Mouse (Mus musculus) heart, embryonic 11.5 days (tissue): ENCODE data around the gene Cgrrf1. TPM values are rescaled to one million over a fixed set of nuclear protein-coding genes. Genes with fewer than 3 reads are reported as not detected.
A peak's percentile ranks its signal among the peaks of the same experiment; 100 is the strongest.

ENCODE experiments used
- ATAC-seq: fragments of 200-750 bp; cut with Nextera tagmentation; replicated peaks from 2 replicates; pipeline ENCODE4 v1.8.0; 2017; ENCODE audit warnings: moderate library complexity; ENCODE audit not compliant: insufficient number of reproducible peaks, low FRiP score, low TSS enrichment
- H3K27ac ChIP-seq: fragments of 300-500 bp; sonication (generic); 2 replicates; pipeline ENCODE4 v1.5.1; 2014; ENCODE audit warnings: mild to moderate bottlenecking, low read depth, low read length
- H3K27me3 ChIP-seq: fragments of 300-500 bp; sonication (generic); 2 replicates; pipeline ENCODE4 v1.6.1; 2014; ENCODE audit warnings: mild to moderate bottlenecking, low read length, mixed read lengths; ENCODE audit not compliant: control insufficient read depth, insufficient read depth
- H3K36me3 ChIP-seq: fragments of 300-500 bp; sonication (generic); 2 replicates; pipeline ENCODE4 v1.6.1; 2014; ENCODE audit warnings: mild to moderate bottlenecking, low read length, moderate library complexity, mixed read lengths; ENCODE audit not compliant: control insufficient read depth, insufficient read depth
- H3K4me1 ChIP-seq: fragments of 300-500 bp; sonication (generic); 2 replicates; pipeline ENCODE4 v1.6.1; 2014; ENCODE audit warnings: low read length; ENCODE audit not compliant: control insufficient read depth, insufficient read depth
- H3K4me2 ChIP-seq: fragments of 300-500 bp; sonication (generic); 2 replicates; pipeline ENCODE4 v1.6.1; 2014; ENCODE audit warnings: mild to moderate bottlenecking, moderate library complexity
- H3K4me3 ChIP-seq: fragments of 300-500 bp; sonication (generic); 2 replicates; pipeline ENCODE4 v1.5.1; 2014; ENCODE audit warnings: low read depth, low read length
- H3K9ac ChIP-seq: fragments of 300-500 bp; sonication (generic); 2 replicates; pipeline ENCODE4 v1.6.1; 2014; ENCODE audit warnings: mild to moderate bottlenecking, low read depth, low read length, moderate library complexity
- H3K9me3 ChIP-seq: fragments of 300-500 bp; sonication (generic); replicated peaks from 2 replicates; pipeline ENCODE4 v1.6.1; 2016; ENCODE audit warnings: low read length; ENCODE audit not compliant: control insufficient read depth
- WGBS: fragments of 180-500 bp; shearing (Covaris S2); extraction: QIAGEN DNeasy Blood & Tissue Kit; methylation state at CpG from one replicate; pipeline ENCODE4 v1.1.7; 2014; ENCODE audit not compliant: insufficient replicate concordance; 5-methylcytosine and 5-hydroxymethylcytosine counted together
- polyA plus RNA-seq: library from polyadenylated mRNA; unstranded; fragments of >200 nt; fragmentation: Nextera tagmentation; extraction: Ambion mirVana; gene quantifications from 2 replicates; pipeline ENCODE4 v1.2.1, GENCODE M21; 2014

Gene Cgrrf1
- 26.9 and 29.0 TPM in 2 replicates for polyA plus RNA-seq

DNA sequence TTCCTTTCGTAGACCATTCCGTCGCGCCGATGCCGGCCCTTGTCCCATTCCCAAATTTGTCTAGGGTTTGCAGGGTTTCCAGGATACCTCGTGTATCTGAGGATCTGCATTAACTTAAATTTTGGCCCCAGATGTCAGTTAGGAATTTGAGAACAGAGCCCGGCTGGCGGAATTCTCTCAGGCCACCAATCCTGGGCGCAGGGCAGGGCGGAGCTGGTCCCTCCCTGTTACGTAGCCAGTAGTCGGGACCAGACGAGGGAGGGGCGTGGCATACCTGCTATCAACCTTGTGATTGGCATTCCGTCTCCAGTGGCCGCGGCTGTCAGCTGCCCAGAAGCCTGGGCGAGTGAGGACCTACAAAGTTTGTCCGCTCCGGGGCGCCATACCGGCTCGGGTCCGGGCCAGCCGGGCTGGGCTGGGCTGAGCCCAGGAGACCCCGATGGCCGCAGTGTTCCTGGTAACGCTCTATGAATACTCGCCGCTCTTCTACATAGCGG is at the start of gene Cgrrf1:
Cgrrf1 (plus strand) TSS at position 289 of the 497 bp plus-strand sequence.
- Histone ChIP-seq H3K9ac (peak within 1 kb of the TSS; percentile 87), H3K9me3 (no peaks in the 10 kb centered on the region), H3K36me3 (no peaks in the 10 kb centered on the region), H3K4me2 (peak within 1 kb of the TSS; percentile 77), H3K27ac (peak within 1 kb of the TSS; percentile 70), H3K4me1 (no peaks in the 10 kb centered on the region), H3K4me3 (peak within 1 kb of the TSS; percentile 93), H3K27me3 (no peaks in the 10 kb centered on the region)
- WGBS: under 1% methylated on average over 32 of the region's 32 CpGs
- ATAC-seq: peak; percentile 100

DNA sequence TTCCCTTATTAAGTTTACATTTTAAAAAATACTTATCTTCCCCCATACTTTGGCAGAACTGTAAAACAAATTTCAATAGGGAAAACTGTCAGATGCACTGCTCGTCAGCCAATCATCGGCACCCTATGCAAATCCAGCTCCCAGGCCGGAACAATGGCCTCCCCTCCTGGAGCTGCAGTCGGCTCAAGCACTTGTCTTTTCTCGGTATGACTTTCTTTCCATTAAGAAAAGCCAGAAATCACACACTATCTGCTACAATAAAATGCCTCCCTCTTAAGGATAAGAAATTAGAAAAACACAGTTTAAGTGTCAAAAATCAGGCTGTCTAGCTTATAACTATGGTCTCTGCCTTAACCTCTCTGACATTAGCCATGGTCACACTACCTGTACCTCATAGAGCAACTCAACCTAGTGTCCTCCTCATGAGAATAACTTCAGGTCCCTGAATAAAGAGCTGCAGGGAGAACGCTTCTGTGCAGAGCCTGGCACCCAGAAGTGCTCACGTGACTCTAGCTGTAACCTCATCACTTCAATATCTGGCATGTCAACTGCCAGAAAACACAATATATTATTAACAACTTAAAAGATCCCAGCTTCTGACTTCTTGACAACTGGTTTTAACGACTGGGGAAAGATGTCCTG is 49.6 kb upstream of the Cgrrf1 start:
- 83% methylated on average over 8 of the region's 8 CpGs for WGBS
- Histone ChIP-seq H3K4me3 (no peak overlapping the region), H3K4me1 (peaks cover 9% of the 10 kb centered on the region), H3K27ac (no peak overlapping the region), H3K9ac (no peak overlapping the region), H3K4me2 (no peak overlapping the region), H3K27me3 (no peaks in the 10 kb centered on the region), H3K36me3 (peaks cover 28% of the 10 kb centered on the region), H3K9me3 (peaks cover 4% of the 10 kb centered on the region; the same call in 1 of the 2 replicates)
- ATAC-seq: no peak

GRCm38 (mm10) chr14:46783327-46783926 is 48.5 kb upstream of the Cgrrf1 start:
- Histone ChIP-seq H3K27ac (no peak overlapping the region), H3K27me3 (no peaks in the 10 kb centered on the region), H3K4me3 (no peak overlapping the region), H3K4me2 (no peak overlapping the region), H3K9me3 (peaks cover 4% of the 10 kb centered on the region; the same call in 1 of the 2 replicates), H3K36me3 (peaks cover 19% of the 10 kb centered on the region), H3K9ac (no peak overlapping the region), H3K4me1 (peaks cover 10% of the 10 kb centered on the region)
- 87% methylated on average over 10 of the region's 10 CpGs for WGBS
- ATAC-seq: no peak

DNA sequence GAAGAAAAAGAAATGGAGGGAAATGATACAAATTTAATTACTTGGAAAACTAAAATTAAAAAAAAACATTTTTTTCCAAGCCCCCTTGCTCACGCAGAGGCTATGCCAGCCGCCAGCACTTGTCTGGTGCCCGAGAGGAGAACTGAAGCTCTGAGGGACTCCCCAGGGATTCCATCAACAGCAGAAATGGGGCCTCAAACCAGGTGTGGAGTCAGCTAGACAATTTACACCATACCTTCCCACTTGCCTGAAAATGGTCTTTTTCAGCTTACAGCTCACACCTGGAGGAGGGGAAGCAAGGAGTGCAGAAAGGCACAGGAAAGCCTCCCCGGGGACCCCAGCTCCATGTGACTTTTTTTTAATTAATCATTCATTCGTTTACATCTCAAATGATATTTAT is 46.7 kb upstream of the Cgrrf1 start:
- Histone ChIP-seq H3K9me3 (no peaks in the 10 kb centered on the region), H3K4me2 (no peak overlapping the region), H3K9ac (no peak overlapping the region), H3K27me3 (no peaks in the 10 kb centered on the region), H3K4me1 (peaks cover 13% of the 10 kb centered on the region), H3K4me3 (no peak overlapping the region), H3K27ac (no peak overlapping the region), H3K36me3 (peaks cover 2% of the 10 kb centered on the region)
- WGBS: 88% methylated on average over 5 of the region's 5 CpGs
- no peak for ATAC-seq

- H3K4me1 ChIP-seq: peaks cover 13% of the 10 kb centered on the region
- peak overlapping the region; percentile 98 for H3K4me3 ChIP-seq
- no peaks in the 10 kb centered on the region for H3K36me3 ChIP-seq
- no peaks in the 10 kb centered on the region for H3K27me3 ChIP-seq
- H3K27ac ChIP-seq: peak overlapping the region; percentile 99
- ATAC-seq: no peak
- H3K9ac ChIP-seq: peak overlapping the region; percentile 99
- H3K9me3 ChIP-seq: no peaks in the 10 kb centered on the region
- WGBS: under 1% methylated on average over 11 of the region's 11 CpGs
- peak overlapping the region; percentile 84 for H3K4me2 ChIP-seq
Measured at GRCm38 (mm10) chr14:46787454-46787786, 44.5 kb upstream of the Cgrrf1 start.

DNA sequence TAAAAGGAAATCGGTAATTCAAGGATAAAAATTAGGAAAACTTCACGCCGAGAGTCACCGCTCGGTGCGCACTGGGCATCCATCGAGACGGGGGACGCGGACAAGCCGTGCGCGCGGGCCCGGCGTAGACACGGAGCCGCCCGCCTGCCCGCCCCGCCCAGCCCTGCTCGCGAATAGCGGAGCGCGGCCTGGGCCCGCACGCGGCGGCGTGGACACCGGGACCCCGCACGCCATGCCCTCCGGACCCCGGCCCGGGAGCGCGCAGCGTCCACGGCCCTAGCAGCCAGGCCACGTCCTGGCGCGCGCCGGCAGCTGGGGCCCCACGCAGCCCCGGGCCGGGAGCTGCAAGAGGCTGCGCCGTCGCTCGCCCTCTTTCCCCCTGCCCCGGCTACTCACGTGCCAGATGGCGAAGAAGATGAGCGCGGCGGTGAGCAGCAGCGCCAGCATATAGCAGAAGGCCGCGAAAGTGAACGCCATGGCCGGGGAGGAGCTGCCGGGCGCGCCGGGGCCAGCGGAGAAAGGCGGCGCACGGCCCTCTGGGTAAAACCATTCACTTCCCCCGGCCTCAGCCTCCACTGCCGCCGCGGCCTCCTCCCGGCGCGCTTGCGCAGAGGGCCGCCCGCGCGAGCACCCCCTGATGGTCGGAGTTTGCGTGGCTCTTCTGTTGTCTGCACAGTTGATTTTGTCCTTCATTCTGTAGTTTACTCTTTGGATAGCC is 44.0 kb upstream of the Cgrrf1 start, which contains the start of gene Cnih1:
Cnih1 (minus strand) TSS at position 625 of the 718 bp plus-strand sequence.
- Histone ChIP-seq H3K4me3 (peak within 1 kb of the TSS; percentile 98), H3K9ac (peak within 1 kb of the TSS; percentile 99), H3K9me3 (no peaks in the 10 kb centered on the region), H3K36me3 (no peaks in the 10 kb centered on the region), H3K4me2 (peak within 1 kb of the TSS; percentile 84), H3K4me1 (peaks cover 13% of the 10 kb centered on the region), H3K27ac (peak within 1 kb of the TSS; percentile 99), H3K27me3 (no peaks in the 10 kb centered on the region)
- under 1% methylated on average over 80 of the region's 86 CpGs for WGBS
- peak; percentile 92 for ATAC-seq

GRCm38 (mm10) chr14:46788505-46788901 is 43.4 kb upstream of the Cgrrf1 start:
- WGBS: 14% methylated on average over 8 of the region's 8 CpGs
- Histone ChIP-seq H3K4me1 (peaks cover 13% of the 10 kb centered on the region), H3K36me3 (no peaks in the 10 kb centered on the region), H3K4me3 (peak overlapping the region; percentile 98), H3K27ac (peak overlapping the region; percentile 99), H3K4me2 (peak overlapping the region; percentile 63), H3K9ac (peak overlapping the region; percentile 99), H3K27me3 (no peaks in the 10 kb centered on the region), H3K9me3 (no peaks in the 10 kb centered on the region)
- no peak for ATAC-seq

DNA sequence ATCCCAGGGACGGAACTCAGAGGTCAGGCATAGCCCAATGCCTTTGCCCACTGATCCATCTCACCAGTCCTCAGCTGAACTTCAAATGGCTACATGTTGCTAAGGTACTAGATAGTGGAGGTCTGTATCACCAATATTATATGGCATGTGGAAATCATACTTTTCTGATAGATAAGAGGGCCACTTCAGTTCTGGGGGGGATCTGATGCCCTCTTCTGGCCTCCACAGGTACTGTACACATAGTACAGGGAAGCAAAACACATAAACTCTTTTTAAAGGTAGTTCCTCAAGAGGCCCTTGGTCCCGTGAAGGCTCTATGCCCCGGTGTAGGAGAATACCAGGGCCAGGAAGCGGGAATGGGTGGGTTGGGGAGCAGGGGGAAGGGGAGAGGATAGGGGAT is 41.6 kb upstream of the Cgrrf1 start:
- no peaks in the 10 kb centered on the region for H3K9me3 ChIP-seq
- no peak overlapping the region for H3K9ac ChIP-seq
- H3K27ac ChIP-seq: no peak overlapping the region
- no peaks in the 10 kb centered on the region for H3K27me3 ChIP-seq
- 80% methylated on average over 4 of the region's 4 CpGs for WGBS
- H3K4me2 ChIP-seq: no peak overlapping the region
- H3K4me1 ChIP-seq: peaks cover 13% of the 10 kb centered on the region
- no peaks in the 10 kb centered on the region for H3K36me3 ChIP-seq
- no peak overlapping the region for H3K4me3 ChIP-seq
- no peak for ATAC-seq
